Mouse (Mus musculus) forebrain, postnatal 0 days (tissue): ENCODE data around the gene Brd3os. TPM values are rescaled to one million over a fixed set of nuclear protein-coding genes. Genes with fewer than 3 reads are reported as not detected.

ENCODE experiments used
- ATAC-seq: fragments of 200-750 bp; cut with Nextera tagmentation; 2 replicates; pipeline ENCODE4 v1.8.0; 2017; ENCODE audit warnings: mild to moderate bottlenecking, moderate library complexity
- DNase-seq: peaks from one replicate; pipeline ENCODE4 v3.0.0-alpha.2; 2015
- H3K27ac ChIP-seq: fragments of 300-500 bp; sonication (generic); 2 replicates; pipeline ENCODE4 v1.5.1; 2014; ENCODE audit warnings: low read depth, mild to moderate bottlenecking, antibody characterized with exemption, low read length, moderate library complexity, mixed read lengths
- H3K27me3 ChIP-seq: fragments of 300-500 bp; sonication (generic); 2 replicates; pipeline ENCODE4 v1.6.1; 2014; ENCODE audit warnings: mild to moderate bottlenecking, low read length, mixed read lengths; ENCODE audit not compliant: insufficient read depth
- H3K36me3 ChIP-seq: fragments of 300-500 bp; sonication (generic); 2 replicates; pipeline ENCODE4 v1.6.1; 2014; ENCODE audit warnings: mild to moderate bottlenecking, moderate library complexity; ENCODE audit not compliant: insufficient read depth
- H3K4me1 ChIP-seq: fragments of 300-500 bp; sonication (generic); 2 replicates; pipeline ENCODE4 v1.6.1; 2014; ENCODE audit warnings: antibody characterized with exemption; ENCODE audit not compliant: insufficient read depth
- H3K4me2 ChIP-seq: fragments of 300-500 bp; sonication (generic); 2 replicates; pipeline ENCODE4 v1.6.1; 2014; ENCODE audit warnings: low read depth, mild to moderate bottlenecking, moderate library complexity
- H3K4me3 ChIP-seq: fragments of 300-500 bp; sonication (generic); 2 replicates; pipeline ENCODE4 v1.5.1; 2014; ENCODE audit warnings: low read depth, low read length, mixed read lengths
- H3K9ac ChIP-seq: fragments of 300-500 bp; sonication (generic); 2 replicates; pipeline ENCODE4 v1.6.1; 2014; ENCODE audit warnings: mild to moderate bottlenecking
- H3K9me3 ChIP-seq: fragments of 300-500 bp; sonication (generic); 2 replicates; pipeline ENCODE4 v1.6.1; 2016; ENCODE audit warnings: low read length
- CTCF ChIP-seq: sonication (generic); IDR thresholded peaks from 2 replicates; pipeline ENCODE4 v1.5.1; 2016; ENCODE audit warnings: antibody characterized with exemption, control low read depth, low read depth
- WGBS: fragments of 180-500 bp; shearing (Covaris S2); extraction: QIAGEN DNeasy Blood & Tissue Kit; methylation state at CpG from one replicate; pipeline ENCODE4 v1.1.7; 2014; 5-methylcytosine and 5-hydroxymethylcytosine counted together
- polyA plus RNA-seq: library from polyadenylated mRNA; unstranded; fragments of >200 nt; fragmentation: Nextera tagmentation; extraction: Ambion mirVana; gene quantifications from 2 replicates; pipeline ENCODE4 v1.2.1, GENCODE M21; 2015
- total RNA-seq: library from RNA; depleted of rRNA; stranded (reverse); fragments of >200 nt; gene quantifications from 2 replicates; pipeline ENCODE4 v1.2.3, GENCODE M21; 2014

The Brd3os gene
- total and polyA plus RNA-seq, 2 experiments from 2014 or later, result 33.9 to 44.1 TPM

GRCm38 (mm10) chr2:27423596-27423995, 18.5 kb upstream of the Brd3os start:
- 64% methylated on average over 7 of the region's 7 CpGs for WGBS
- Histone ChIP-seq H3K4me1 (peaks cover 34% of the 10 kb centered on the region), H3K9ac (no peak overlapping the region), H3K4me3 (no peak overlapping the region), H3K9me3 (no peaks in the 10 kb centered on the region), H3K4me2 (no peak overlapping the region; the same call in 1 of the 2 replicates), H3K27me3 (no peaks in the 10 kb centered on the region), H3K27ac (no peak overlapping the region), H3K36me3 (no peaks in the 10 kb centered on the region)
- DNase-seq, result no peak
- TF ChIP-seq CTCF, result no peak
- ATAC-seq, result no peak

DNA sequence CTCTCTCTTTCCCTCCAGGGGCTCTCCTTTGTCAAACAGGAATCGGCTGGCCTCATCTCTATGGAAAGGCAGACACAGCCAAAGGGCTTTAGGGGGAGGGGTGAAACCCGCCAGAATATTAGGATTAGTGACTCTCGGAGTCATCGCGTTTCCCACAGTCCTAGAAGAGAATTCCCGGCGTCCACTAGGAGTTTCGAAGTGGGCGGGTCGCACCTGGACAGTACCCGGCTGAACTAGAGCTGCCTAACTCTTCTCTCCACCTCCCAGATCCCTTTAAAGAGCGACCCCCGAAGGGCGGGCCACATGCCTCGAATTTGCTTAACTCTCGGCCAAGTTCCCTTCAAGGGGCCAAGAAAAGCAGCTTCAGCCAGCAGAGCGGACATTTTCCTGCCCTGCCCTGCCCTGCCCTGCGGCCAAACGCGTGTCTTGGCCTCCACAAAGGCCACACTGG, 16.9 kb upstream of the Brd3os start:
- WGBS, result 1% methylated on average over 20 of the region's 20 CpGs
- no peak for ATAC-seq
- no peak overlapping the region for H3K27ac ChIP-seq
- H3K27me3 ChIP-seq, result no peaks in the 10 kb centered on the region
- H3K4me1 ChIP-seq, result peaks cover 29% of the 10 kb centered on the region
- peak overlapping the region; percentile 86 for H3K4me3 ChIP-seq
- peak overlapping the region; percentile 98 for H3K4me2 ChIP-seq
- no peaks in the 10 kb centered on the region for H3K36me3 ChIP-seq
- H3K9me3 ChIP-seq, result no peaks in the 10 kb centered on the region
- no peak for TF ChIP-seq CTCF
- H3K9ac ChIP-seq, result peak overlapping the region; percentile 77
- DNase-seq, result no peak

GRCm38 (mm10) chr2:27425751-27426405, 16.2 kb upstream of the Brd3os start:
- DNase-seq, result no peak
- no peaks in the 10 kb centered on the region for H3K9me3 ChIP-seq
- whole genome bisulfite sequencing, result 3% methylated on average over 59 of the region's 60 CpGs
- ATAC-seq, result peak; percentile 33
- peak overlapping the region; percentile 74 for H3K27ac ChIP-seq
- H3K36me3 ChIP-seq, result no peaks in the 10 kb centered on the region
- peak overlapping the region; percentile 77 for H3K9ac ChIP-seq
- peak overlapping the region; percentile 86 for H3K4me3 ChIP-seq
- H3K4me2 ChIP-seq, result peak overlapping the region; percentile 98
- no peaks in the 10 kb centered on the region for H3K27me3 ChIP-seq
- TF ChIP-seq CTCF, result no peak
- peaks cover 29% of the 10 kb centered on the region for H3K4me1 ChIP-seq

DNA sequence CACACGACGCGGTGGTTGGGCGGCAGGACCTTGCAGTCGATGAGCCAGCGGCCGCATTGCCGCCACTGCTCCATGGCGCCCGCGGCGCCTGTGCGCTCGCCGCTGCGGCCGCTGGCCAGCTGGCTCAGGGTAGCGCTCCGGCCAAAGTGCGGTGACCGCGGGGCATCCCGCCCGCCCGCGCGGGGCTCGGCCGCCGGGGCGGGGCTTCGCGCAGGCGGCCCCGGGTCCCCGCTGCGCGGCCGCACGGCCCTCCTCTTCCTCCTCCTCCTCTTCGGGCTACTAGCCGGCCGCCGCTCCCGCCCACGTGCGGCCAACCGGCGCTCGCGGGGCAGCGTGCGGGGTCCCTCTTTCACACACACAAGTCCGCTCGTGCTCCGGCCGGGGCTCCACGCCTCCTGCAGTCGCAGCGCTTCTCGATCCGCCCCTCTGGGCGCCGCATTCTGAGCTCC, 15.7 kb upstream of the Brd3os start:
- peaks cover 32% of the 10 kb centered on the region for H3K4me1 ChIP-seq
- peak overlapping the region; percentile 77 for H3K9ac ChIP-seq
- H3K36me3 ChIP-seq, result no peaks in the 10 kb centered on the region
- DNase-seq, result no peak
- TF ChIP-seq CTCF, result no peak
- peak overlapping the region; percentile 86 for H3K4me3 ChIP-seq
- H3K27me3 ChIP-seq, result no peaks in the 10 kb centered on the region
- peak overlapping the region; percentile 74 for H3K27ac ChIP-seq
- H3K4me2 ChIP-seq, result peak overlapping the region; percentile 98
- ATAC-seq, result peak; percentile 24
- H3K9me3 ChIP-seq, result no peaks in the 10 kb centered on the region
- WGBS, result 1% methylated on average over 54 of the region's 64 CpGs

GRCm38 (mm10) chr2:27426855-27427457, 15.2 kb upstream of the Brd3os start, which contains the start of gene Vav2:
TSS of gene Vav2 (minus strand) at chr2:27427033.
- Histone ChIP-seq H3K27ac (peak within 1 kb of the TSS; percentile 74), H3K9ac (peak within 1 kb of the TSS; percentile 77), H3K4me2 (peak within 1 kb of the TSS; percentile 98), H3K27me3 (no peaks in the 10 kb centered on the region), H3K4me1 (peaks cover 27% of the 10 kb centered on the region), H3K36me3 (no peaks in the 10 kb centered on the region), H3K9me3 (no peaks in the 10 kb centered on the region), H3K4me3 (peak within 1 kb of the TSS; percentile 86)
- peak; percentile 83 for ATAC-seq
- under 1% methylated on average over 55 of the region's 58 CpGs for WGBS
- peak; percentile 84 for DNase-seq
- no peak for TF ChIP-seq CTCF

GRCm38 (mm10) chr2:27428071-27428470, 14.1 kb upstream of the Brd3os start:
- TF ChIP-seq CTCF, result peak; percentile 99
- H3K27ac ChIP-seq, result peak overlapping the region; percentile 54; the same call in 1 of the 2 replicates

DNA sequence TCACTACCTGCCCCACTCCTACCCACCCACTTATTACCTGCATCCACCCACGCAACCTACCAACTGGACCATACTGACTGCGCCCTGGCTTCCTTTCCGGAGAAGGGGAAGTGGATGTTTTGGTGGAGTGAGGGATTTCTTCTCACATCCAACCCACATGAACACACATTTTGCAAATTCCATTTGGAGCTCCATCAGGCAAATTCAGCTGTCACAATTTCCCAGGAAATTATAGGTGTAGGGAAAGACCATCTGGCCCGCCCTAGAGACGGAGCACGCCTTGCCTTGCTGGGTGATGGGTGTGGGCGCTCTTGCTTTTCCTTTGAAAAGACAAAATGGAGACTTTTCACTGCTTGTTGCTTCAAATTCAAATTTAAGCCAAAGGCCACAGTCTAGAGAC, 11.5 kb upstream of the Brd3os start:
- no peaks in the 10 kb centered on the region for H3K36me3 ChIP-seq
- H3K9ac ChIP-seq, result no peak overlapping the region
- H3K4me3 ChIP-seq, result no peak overlapping the region
- DNase-seq (peak; percentile 63), ATAC-seq (no peak)
- WGBS, result 82% methylated on average over 7 of the region's 7 CpGs
- H3K9me3 ChIP-seq, result no peaks in the 10 kb centered on the region
- no peak for TF ChIP-seq CTCF
- H3K4me2 ChIP-seq, result no peak overlapping the region
- no peak overlapping the region; the same call in 1 of the 2 replicates for H3K27ac ChIP-seq
- no peaks in the 10 kb centered on the region for H3K27me3 ChIP-seq
- peaks cover 11% of the 10 kb centered on the region; the same call in 1 of the 2 replicates for H3K4me1 ChIP-seq

More at GRCm38 (mm10) chr2:27428071-27428470, 14.1 kb upstream of the Brd3os start:
- WGBS, result 0% methylated on average over 4 of the region's 4 CpGs
- peaks cover 22% of the 10 kb centered on the region; the same call in 1 of the 2 replicates for H3K4me1 ChIP-seq
- no peak overlapping the region for H3K4me3 ChIP-seq
- DNase-seq, result peak; percentile 94
- ATAC-seq, result peak; percentile 61
- H3K9me3 ChIP-seq, result no peaks in the 10 kb centered on the region
- H3K4me2 ChIP-seq, result no peak overlapping the region
- H3K27me3 ChIP-seq, result no peaks in the 10 kb centered on the region
- H3K9ac ChIP-seq, result no peak overlapping the region
- H3K36me3 ChIP-seq, result no peaks in the 10 kb centered on the region
